Mouse (Mus musculus) left cerebral cortex, postnatal 10 days (tissue): ENCODE data around the gene Capn11. TPM values are rescaled to one million over a fixed set of nuclear protein-coding genes. Genes with fewer than 3 reads are reported as not detected.

Source experiments
- DNase-seq, 2 experiments: peaks; one replicate each; pipeline ENCODE4 v3.0.0; 2021 to 2022; ENCODE audit warnings: low spot score in 2 of 2, mixed read lengths in 1 of 2; ENCODE audit errors: extremely low spot score in 1 of 2
- intact Hi-C: fragments of 180-260 bp; cut with DNase I; formaldehyde crosslinking; loops from one replicate; pipeline ENCODE4 v1.15.1; 2025
- total RNA-seq, 2 experiments: library from RNA; stranded (reverse); gene quantifications; 2 replicates each; pipeline ENCODE4 v1.2.3; 2021

The Capn11 gene
- under 1 TPM in 1 of 2 experiments, not detected in 1; 0.39 TPM for total RNA-seq

GRCm38 (mm10) chr17:45659225-45659624 lies at the start of gene Capn11:
TSS of gene Capn11 (minus strand) at chr17:45659325.
- intact Hi-C loops, result no loop called here

DNA sequence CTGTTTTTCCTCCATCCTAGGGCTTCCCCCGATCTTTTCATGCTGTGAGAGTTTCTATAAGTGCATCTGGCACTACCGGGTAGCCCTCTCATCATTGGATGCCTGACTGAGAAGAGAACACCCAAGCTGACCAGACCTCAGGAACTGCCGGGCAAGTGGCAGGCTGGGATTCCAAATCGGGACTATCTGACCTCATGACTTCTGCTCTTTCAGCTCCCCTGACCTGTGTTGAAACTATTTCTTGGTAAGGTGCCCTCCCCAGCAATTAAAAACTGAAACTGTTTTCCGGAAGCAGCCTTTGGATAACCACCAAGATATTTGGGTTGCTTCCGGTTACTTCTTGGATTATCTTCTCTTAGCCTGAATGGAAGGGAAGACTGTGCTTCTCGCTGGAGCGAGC lies 49.1 kb upstream of the Capn11 start:
- intact Hi-C loops, result no loop called here
- DNase-seq, result no peak

More at GRCm38 (mm10) chr17:45659225-45659624, at the start of gene Capn11:
- no peak for DNase-seq

GRCm38 (mm10) chr17:45707376-45707775 lies 48.3 kb upstream of the Capn11 start:
- intact Hi-C loops, result no loop called here
- DNase-seq, result no peak

DNA sequence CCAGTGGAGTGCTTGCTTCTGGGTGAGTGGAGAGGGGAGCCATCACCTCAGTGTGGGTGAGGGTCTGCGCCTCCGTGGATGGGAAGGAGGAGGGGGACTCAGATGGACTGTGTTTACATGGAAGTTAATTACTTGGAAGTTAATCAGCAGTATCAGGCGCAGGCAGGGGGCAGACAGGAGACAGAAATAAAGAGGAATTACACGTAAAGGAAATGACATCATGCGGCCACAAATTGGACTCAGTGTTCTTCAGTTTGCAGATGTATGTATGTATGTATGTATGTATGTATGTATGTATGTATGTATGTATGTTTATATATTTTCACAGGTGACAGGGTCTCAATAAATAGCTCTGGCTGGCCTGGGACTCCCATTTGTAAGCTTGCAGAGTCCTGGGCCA lies 47.7 kb upstream of the Capn11 start:
- DNase-seq, result no peak
- intact Hi-C loops, result no loop called here

- intact Hi-C loops, result no loop called here
- DNase-seq, result no peak
These were observed 44.1 kb upstream of the Capn11 start for GRCm38 (mm10) chr17:45703187-45703586.

DNA sequence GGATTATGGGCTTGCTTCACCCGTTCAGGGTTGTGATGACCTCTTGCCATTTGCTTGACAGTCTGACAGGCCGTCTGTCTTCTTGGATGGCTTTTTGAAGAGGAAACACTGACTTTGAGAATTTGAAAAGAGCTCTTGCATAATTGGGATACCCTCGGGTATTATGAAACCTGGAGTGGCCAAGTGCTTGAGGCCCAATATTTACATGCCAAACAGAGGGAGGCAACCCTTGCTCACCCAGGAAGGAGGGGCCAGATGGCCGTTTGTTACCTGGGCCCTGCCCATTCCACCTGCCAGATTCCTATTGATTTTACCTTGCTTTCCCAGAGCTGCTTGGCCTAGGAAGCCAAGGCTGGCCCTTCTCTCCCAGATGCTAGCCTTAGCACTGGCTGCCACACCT lies 43.1 kb upstream of the Capn11 start:
- intact Hi-C loops, result no loop called here
- DNase-seq, result no peak

DNA sequence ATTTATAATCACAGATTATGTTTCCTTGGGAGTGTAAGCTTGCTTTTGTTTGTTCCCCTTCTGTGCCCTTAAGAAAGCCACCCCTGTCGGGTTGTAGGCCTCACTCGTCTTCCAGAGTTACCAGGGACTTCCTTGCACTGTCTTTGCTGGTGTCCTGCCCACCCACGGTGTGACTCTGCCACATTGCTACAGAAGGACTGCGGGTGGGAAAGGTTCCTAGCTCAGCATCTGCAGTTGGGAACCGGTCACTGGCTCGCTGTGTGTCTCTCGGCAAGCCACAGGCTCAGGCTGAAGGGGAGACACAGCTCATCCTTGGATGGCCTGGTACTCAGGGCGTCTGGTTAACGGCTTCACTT lies 42.1 kb upstream of the Capn11 start:
- intact Hi-C loops, result no loop called here
- no peak for DNase-seq

- no peak for DNase-seq
- intact Hi-C loops, result no loop called here
These were observed 41.5 kb upstream of the Capn11 start for GRCm38 (mm10) chr17:45700496-45701235.

GRCm38 (mm10) chr17:45699039-45699740 lies 40.1 kb upstream of the Capn11 start:
- DNase-seq, result no peak
- intact Hi-C loops, result no loop called here

GRCm38 (mm10) chr17:45698368-45698767 lies 39.2 kb upstream of the Capn11 start:
- no peak for DNase-seq
- intact Hi-C loops, result no loop called here

GRCm38 (mm10) chr17:45696981-45697380 lies 37.9 kb upstream of the Capn11 start:
- intact Hi-C loops, result no loop called here
- no peak for DNase-seq

DNA sequence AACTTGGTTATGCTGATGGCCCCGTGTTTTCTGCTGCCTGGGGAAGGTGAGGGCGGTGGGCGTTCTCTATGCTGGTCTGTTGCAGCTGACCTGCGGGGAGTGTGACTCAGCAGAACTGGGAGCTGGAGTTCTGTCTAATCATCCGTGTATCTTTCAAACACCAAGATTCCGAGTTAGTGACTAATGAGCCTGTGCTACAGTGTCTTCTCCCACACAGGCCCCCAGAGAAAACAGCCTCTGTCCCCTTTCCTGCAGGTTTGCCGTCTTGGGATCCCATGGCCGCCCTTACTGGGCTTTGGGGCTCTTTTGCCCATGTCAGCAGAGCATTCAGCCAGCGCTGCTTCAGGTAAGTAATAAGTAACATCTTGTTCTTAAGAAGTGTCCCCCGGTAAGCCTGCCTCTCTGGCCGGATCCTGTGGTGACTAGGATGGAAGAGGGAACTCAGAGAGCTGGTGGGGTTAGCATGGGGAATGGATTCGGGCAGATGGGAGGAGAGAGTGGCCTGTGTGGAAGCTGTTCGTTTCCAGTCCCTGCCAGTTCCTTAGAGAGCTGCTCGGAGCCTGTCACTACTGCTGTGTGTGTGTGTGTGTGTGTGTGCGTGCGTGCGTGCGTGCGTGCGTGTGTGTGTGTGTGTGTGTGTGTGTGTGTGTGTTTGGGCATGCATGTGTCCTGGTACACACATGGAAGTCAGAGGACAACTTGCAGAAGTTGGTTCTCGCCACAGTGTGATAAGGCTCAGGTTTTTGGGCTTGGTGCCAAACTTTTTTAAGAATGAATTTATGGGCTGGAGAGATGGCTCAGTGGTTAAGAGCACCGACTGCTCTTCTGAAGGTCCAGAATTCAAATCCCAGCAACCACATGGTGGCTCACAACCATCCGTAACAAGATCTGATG lies 36.3 kb upstream of the Capn11 start:
- intact Hi-C loops, result no loop called here
- no peak for DNase-seq

GRCm38 (mm10) chr17:45693812-45694565 lies 34.9 kb upstream of the Capn11 start:
- intact Hi-C loops, result no loop called here
- no peak for DNase-seq

DNA sequence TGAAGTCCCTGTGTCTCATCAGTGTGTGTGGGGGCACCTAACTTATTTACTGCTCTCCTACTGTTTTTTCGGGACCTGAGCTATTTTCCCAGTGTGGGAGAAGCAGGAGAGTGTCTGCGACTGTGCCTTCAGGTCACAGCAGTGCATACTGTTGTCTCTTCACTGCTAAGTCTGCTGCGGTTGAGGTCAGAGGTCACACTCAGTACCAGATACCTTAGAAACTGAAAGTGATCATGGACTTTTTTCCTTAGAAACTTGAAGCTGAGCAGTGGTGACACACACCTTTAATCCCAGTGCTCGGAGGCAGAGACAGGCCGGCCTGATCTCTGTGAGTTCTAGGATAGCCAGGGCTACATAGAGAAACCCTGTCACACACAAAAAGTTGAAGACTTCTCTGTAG lies 33.0 kb upstream of the Capn11 start:
- intact Hi-C loops, result no loop called here
- DNase-seq, result no peak

DNA sequence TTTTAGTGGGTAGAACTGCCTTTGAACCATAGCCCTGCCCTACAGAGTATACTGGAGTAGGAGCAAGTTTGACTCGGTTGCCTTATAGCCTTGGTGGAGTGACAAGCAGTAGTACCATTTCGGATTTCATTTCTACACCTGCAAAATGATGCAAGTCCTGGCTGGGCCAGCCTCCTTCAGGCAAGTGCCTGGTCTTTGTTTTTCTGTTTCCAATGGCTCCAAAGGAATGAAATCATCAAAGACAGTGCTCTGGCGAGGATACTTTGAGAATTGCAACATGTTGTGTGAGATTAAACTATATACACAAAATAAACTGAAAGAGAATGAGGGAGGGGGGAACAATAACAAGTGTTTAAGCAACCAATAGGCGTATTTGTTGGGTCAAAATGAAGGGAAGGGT lies 30.9 kb upstream of the Capn11 start:
- no peak for DNase-seq
- intact Hi-C loops, result no loop called here

- intact Hi-C loops, result no loop called here
- no peak for DNase-seq
These were observed 30.0 kb upstream of the Capn11 start for GRCm38 (mm10) chr17:45689120-45689519.

DNA sequence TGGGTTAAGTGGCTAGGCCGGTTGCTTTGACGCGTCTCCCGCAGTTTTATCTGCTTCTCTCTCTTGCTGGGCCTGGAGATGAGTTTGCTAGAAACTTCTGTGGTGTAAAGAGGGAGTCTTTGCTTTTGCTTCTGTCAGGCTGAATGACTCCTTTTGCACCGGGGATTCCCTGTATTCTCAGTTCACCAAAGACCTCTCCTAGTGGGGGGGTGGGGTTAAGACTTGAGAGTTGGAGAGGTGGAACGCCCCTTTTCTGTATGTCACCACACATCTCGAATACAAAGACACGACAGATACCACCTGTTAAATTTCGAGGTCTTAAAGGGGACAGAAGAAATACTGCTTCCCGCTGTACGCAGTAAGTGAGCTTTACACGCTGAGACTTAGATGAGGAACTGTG lies 27.6 kb upstream of the Capn11 start, which contains the start of gene Tmem63b:
TSS of gene Tmem63b (minus strand) at position 190 of the 400 bp plus-strand sequence.
- no peak for DNase-seq
- intact Hi-C loops, result no loop called here

DNA sequence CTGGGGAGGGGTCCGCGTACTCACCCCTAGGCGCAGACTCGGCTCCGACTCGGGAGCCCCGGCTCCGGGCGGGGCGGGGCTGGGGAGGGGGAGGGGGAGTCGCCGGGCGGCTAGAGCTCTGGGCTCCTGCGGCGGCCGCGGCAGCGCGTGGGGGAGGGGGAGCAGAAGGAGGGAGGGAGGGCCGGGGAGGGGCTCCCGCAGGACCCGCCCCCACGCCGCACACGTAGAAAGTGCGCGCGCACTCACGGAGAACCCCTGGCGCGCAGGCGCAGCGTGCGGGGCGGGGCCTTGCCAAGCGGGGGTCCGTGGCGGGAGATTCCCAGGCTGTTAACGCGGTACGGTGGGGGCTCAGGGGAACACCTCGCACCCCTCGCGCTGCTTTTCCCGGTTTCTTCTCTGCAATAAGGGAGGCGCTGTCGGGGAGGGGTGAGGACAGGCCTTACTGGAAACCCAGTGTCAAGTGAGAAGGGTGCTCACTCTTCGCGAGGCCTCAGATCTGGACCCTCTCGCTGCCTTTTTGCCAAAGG lies 27.0 kb upstream of the Capn11 start, which contains the start of gene Mrpl14:
TSS of gene Mrpl14 (plus strand) at position 230 of the 527 bp plus-strand sequence.
- DNase-seq, result peak; percentile 88 to 96
- intact Hi-C loops, result no loop called here
